Mouse (Mus musculus) embryonic facial prominence, embryonic 15.5 days (tissue): ENCODE measurements around the gene Ppp1r12a. TPM values are rescaled to one million over a fixed set of nuclear protein-coding genes. Genes with fewer than 3 reads are reported as not detected.

Source experiments
- ATAC-seq: fragments of 200-750 bp; cut with Nextera tagmentation; 2 replicates; pipeline ENCODE4 v1.8.0; 2017; ENCODE audit warnings: low read depth, moderate TSS enrichment; ENCODE audit not compliant: insufficient number of reproducible peaks, low FRiP score, low TSS enrichment
- H3K27ac ChIP-seq: fragments of 300-500 bp; sonication (generic); replicated peaks from 2 replicates; pipeline ENCODE4 v1.5.1; 2015; ENCODE audit warnings: mild to moderate bottlenecking, inconsistent platforms
- H3K27me3 ChIP-seq: fragments of 300-500 bp; sonication (generic); 2 replicates; pipeline ENCODE4 v1.6.1; 2015; ENCODE audit warnings: inconsistent platforms
- H3K36me3 ChIP-seq: fragments of 300-500 bp; sonication (generic); 2 replicates; pipeline ENCODE4 v1.6.1; 2015; ENCODE audit warnings: mild to moderate bottlenecking, inconsistent platforms
- H3K4me1 ChIP-seq: fragments of 300-500 bp; sonication (generic); 2 replicates; pipeline ENCODE4 v1.6.1; 2015; ENCODE audit warnings: inconsistent platforms
- H3K4me2 ChIP-seq: fragments of 300-500 bp; sonication (generic); replicated peaks from 2 replicates; pipeline ENCODE4 v1.6.1; 2015; ENCODE audit warnings: mild to moderate bottlenecking, inconsistent platforms
- H3K4me3 ChIP-seq: fragments of 300-500 bp; sonication (generic); replicated peaks from 2 replicates; pipeline ENCODE4 v1.5.1; 2015; ENCODE audit warnings: mild to moderate bottlenecking, inconsistent platforms
- H3K9ac ChIP-seq: fragments of 300-500 bp; sonication (generic); 2 replicates; pipeline ENCODE4 v1.6.1; 2015; ENCODE audit warnings: inconsistent platforms
- H3K9me3 ChIP-seq: fragments of 300-500 bp; sonication (generic); replicated peaks from 2 replicates; pipeline ENCODE4 v1.6.1; 2016; ENCODE audit warnings: inconsistent platforms
- WGBS: fragments of 180-500 bp; shearing (Covaris S2); methylation state at CpG from one replicate; pipeline ENCODE4 v1.1.7; 2015; 5-methylcytosine and 5-hydroxymethylcytosine counted together
- polyA plus RNA-seq: library from polyadenylated mRNA; unstranded; fragments of >200 nt; fragmentation: Nextera tagmentation; extraction: Ambion mirVana; gene quantifications from 2 replicates; pipeline ENCODE4 v1.2.1, GENCODE M21; 2015

The Ppp1r12a gene
- 81.6 and 83.9 TPM in 2 replicates for polyA plus RNA-seq

DNA sequence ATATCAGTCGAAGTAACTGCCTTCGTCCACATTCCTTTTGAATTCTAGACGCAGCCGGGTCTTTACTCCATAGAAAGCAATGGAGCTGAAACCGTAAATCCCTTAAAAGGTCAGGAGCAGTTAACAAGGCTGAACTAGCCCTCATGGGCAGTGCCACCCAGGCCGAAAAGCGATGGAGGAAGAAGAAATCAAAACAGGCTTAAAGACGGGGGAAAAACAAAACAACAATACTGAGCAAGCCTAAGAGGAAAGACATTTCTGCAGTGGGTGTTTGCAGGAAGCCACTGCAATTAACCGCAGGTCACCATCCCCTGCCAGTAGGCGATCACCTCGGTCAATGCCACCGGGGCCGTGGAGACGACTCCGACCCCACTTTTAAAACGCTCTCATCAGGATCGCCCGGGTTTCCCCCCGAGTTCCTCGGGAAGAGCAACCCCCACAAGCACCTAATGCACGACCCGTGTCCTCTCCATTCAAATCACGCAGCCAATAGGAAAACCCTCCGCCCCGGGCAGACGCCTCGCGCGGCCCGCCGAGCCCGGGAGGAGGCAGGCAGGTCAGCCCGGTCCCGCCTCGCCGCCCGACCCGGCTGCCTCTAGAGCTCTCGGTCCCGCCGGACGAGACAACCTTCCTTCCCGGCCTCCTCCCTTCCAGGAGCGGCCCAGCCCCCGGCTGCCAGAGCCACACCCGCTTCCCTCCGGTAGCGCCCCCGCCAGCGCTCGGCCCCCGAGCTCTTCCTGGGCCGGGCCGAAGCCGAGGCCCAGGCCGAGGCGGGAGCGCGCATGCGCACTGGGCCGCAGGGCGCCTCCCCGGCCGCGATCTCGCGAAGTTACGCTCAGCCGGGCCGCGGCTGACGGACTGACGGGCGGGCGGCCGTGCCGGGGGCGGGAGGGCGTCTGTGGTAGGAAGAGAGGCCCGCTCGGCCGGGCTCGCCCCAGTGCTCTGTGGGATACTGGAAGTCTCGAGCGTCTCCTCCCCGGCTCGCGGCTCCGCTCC, at the start of gene Ppp1r12a:
TSS of gene Ppp1r12a (plus strand) at position 933 of the 996 bp plus-strand sequence.
- WGBS: under 1% methylated on average over 86 of the region's 89 CpGs
- Histone ChIP-seq H3K4me1 (peaks cover 15% of the 10 kb centered on the region), H3K4me3 (peak within 1 kb of the TSS; percentile 97), H3K9me3 (no peaks in the 10 kb centered on the region), H3K36me3 (no peaks in the 10 kb centered on the region), H3K27ac (peak within 1 kb of the TSS; percentile 99), H3K27me3 (no peaks in the 10 kb centered on the region), H3K4me2 (peak within 1 kb of the TSS; percentile 61), H3K9ac (peak within 1 kb of the TSS; percentile 98)
- ATAC-seq: peak; percentile 95

- 32% methylated on average over 17 of the region's 17 CpGs for WGBS
- peak overlapping the region; percentile 50 for H3K4me2 ChIP-seq
- 0 out of 2 replicates have a peak, but pooled peaks have one; percentile 47 for ATAC-seq
- no peaks in the 10 kb centered on the region for H3K27me3 ChIP-seq
- no peaks in the 10 kb centered on the region for H3K9me3 ChIP-seq
- H3K4me1 ChIP-seq: peaks cover 6% of the 10 kb centered on the region; the same call in 1 of the 2 replicates
- H3K36me3 ChIP-seq: no peaks in the 10 kb centered on the region
- peak overlapping the region; percentile 28 for H3K4me3 ChIP-seq
- no peak overlapping the region for H3K9ac ChIP-seq
- H3K27ac ChIP-seq: no peak overlapping the region
Measured at GRCm38 (mm10) chr10:108113361-108114237, 48.4 kb upstream of the Ppp1r12a start.

GRCm38 (mm10) chr10:108118200-108119163, 43.5 kb upstream of the Ppp1r12a start:
- Histone ChIP-seq H3K36me3 (no peaks in the 10 kb centered on the region), H3K4me1 (peaks cover 2% of the 10 kb centered on the region; the same call in 1 of the 2 replicates), H3K4me3 (no peak overlapping the region), H3K27ac (no peak overlapping the region), H3K27me3 (no peaks in the 10 kb centered on the region), H3K9me3 (no peaks in the 10 kb centered on the region), H3K4me2 (no peak overlapping the region), H3K9ac (no peak overlapping the region)
- WGBS: 81% methylated on average over 13 of the region's 13 CpGs
- no peak for ATAC-seq

DNA sequence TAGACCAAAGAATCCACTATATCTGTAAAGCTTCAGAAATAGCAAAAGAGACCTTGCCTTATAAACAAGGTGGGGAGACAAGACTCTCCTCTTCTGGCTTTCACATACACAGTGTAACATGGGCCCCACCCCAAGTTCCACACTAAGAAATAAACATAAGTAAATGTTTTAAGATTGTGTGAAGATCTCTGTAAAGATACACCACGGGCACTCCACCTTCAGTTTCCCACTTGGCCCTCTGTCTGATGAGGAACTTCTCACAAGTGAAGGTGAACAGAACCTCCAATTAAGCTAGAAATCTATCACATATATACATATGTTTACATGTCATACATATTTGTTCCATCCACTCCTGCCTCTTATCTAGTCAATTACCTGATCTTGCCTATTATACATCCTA, 42.6 kb upstream of the Ppp1r12a start:
- H3K4me3 ChIP-seq: no peak overlapping the region
- WGBS: 81% methylated on average over 1 of the region's 1 CpGs
- no peaks in the 10 kb centered on the region for H3K27me3 ChIP-seq
- no peak overlapping the region for H3K4me2 ChIP-seq
- no peaks in the 10 kb centered on the region for H3K36me3 ChIP-seq
- ATAC-seq: no peak
- H3K27ac ChIP-seq: no peak overlapping the region
- no peaks in the 10 kb centered on the region for H3K4me1 ChIP-seq
- H3K9me3 ChIP-seq: no peaks in the 10 kb centered on the region
- no peak overlapping the region for H3K9ac ChIP-seq

DNA sequence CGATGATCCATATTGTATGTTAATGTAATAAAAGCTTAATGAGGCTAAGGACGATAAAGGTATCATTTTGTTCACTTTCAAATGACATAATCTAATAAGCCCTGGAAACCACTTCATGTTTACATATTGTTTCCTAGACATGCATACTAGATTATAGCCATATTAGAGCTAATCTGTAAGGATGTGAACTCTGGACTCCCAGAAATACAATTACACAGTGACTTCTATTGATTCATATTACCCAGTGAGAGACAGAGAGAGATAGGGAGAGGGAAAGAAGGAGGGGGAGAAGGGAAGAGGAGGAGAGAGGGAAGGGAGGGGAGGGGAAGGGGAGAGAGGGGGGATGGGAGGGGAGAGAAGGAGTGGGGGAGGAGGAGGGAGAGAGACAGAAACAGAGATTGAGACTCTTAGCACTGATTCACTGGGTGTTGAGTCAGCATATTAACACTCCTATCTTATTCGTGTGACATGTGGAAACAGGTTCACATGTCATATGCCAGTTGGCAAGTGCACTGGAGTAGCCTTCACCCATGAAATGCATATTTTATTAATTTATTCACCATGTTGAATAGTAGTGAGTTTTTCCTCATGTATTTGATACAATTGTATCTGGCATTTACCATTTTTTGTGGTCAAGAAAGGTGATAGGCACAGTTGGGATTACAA, 36.9 kb upstream of the Ppp1r12a start:
- 72% methylated on average over 3 of the region's 3 CpGs for WGBS
- Histone ChIP-seq H3K36me3 (no peaks in the 10 kb centered on the region), H3K4me3 (no peak overlapping the region), H3K4me2 (no peak overlapping the region), H3K9ac (no peak overlapping the region), H3K4me1 (no peaks in the 10 kb centered on the region), H3K9me3 (no peaks in the 10 kb centered on the region), H3K27me3 (no peaks in the 10 kb centered on the region), H3K27ac (no peak overlapping the region)
- no peak for ATAC-seq

- no peaks in the 10 kb centered on the region for H3K27me3 ChIP-seq
- no peaks in the 10 kb centered on the region for H3K36me3 ChIP-seq
- H3K4me3 ChIP-seq: no peak overlapping the region
- no peaks in the 10 kb centered on the region for H3K4me1 ChIP-seq
- ATAC-seq: no peak
- H3K9ac ChIP-seq: no peak overlapping the region
- no peak overlapping the region for H3K27ac ChIP-seq
- H3K9me3 ChIP-seq: no peaks in the 10 kb centered on the region
- 94% methylated on average over 3 of the region's 3 CpGs for WGBS
- no peak overlapping the region for H3K4me2 ChIP-seq
Measured at GRCm38 (mm10) chr10:108129167-108129566, 32.8 kb upstream of the Ppp1r12a start.

DNA sequence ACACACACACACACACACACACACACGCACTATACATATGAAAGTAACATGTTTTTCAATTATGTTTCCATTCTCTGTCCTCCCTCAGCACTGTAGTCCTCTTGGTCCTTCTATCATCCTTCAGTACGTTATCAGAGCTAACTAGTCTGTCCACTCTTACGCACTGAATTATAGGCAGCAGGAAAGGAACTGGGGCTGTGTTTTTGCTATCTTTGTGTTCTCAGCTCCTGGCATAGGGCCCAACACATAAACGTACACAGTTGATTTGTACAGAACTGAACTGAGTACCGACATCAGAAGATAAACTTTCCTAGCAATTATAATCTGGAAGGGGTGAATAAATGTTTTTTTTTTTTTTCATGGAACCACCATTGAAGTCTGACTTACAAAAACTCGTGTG, 30.1 kb upstream of the Ppp1r12a start:
- WGBS: 78% methylated on average over 6 of the region's 6 CpGs
- Histone ChIP-seq H3K4me2 (no peak overlapping the region), H3K36me3 (no peaks in the 10 kb centered on the region), H3K9me3 (no peaks in the 10 kb centered on the region), H3K4me3 (no peak overlapping the region), H3K4me1 (no peaks in the 10 kb centered on the region), H3K9ac (no peak overlapping the region), H3K27ac (no peak overlapping the region), H3K27me3 (no peaks in the 10 kb centered on the region)
- no peak for ATAC-seq

- Histone ChIP-seq H3K36me3 (no peaks in the 10 kb centered on the region), H3K4me2 (no peak overlapping the region), H3K9ac (no peak overlapping the region), H3K4me3 (no peak overlapping the region), H3K27me3 (no peaks in the 10 kb centered on the region), H3K27ac (no peak overlapping the region), H3K4me1 (no peaks in the 10 kb centered on the region), H3K9me3 (no peaks in the 10 kb centered on the region)
- WGBS: 72% methylated on average over 6 of the region's 6 CpGs
- ATAC-seq: no peak
Measured at GRCm38 (mm10) chr10:108133253-108133652, 28.7 kb upstream of the Ppp1r12a start.

DNA sequence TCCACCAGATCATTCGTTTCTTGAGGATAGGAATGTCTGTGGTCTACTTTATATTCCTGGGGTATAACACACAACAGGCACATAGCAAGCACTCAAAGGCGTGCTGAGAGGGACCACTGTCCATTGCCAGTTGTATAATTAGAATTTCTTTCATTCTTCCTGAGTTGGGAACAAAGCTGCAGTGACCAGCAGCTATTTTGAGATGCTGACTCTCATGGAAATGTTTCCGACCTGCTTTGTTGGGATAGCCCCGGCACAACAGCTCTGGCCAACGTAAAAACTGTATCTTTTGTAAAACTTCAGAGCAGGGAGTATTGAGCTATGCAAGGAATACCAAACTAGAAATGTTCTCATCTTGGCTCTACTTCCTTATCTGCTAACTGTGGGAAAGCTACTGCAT, 28.2 kb upstream of the Ppp1r12a start:
- no peaks in the 10 kb centered on the region for H3K36me3 ChIP-seq
- no peak overlapping the region; the same call in 1 of the 2 replicates for H3K27ac ChIP-seq
- no peaks in the 10 kb centered on the region for H3K4me1 ChIP-seq
- H3K4me3 ChIP-seq: no peak overlapping the region
- no peak for ATAC-seq
- H3K4me2 ChIP-seq: no peak overlapping the region
- no peaks in the 10 kb centered on the region for H3K9me3 ChIP-seq
- WGBS: 49% methylated on average over 5 of the region's 5 CpGs
- no peaks in the 10 kb centered on the region for H3K27me3 ChIP-seq
- no peak overlapping the region for H3K9ac ChIP-seq

DNA sequence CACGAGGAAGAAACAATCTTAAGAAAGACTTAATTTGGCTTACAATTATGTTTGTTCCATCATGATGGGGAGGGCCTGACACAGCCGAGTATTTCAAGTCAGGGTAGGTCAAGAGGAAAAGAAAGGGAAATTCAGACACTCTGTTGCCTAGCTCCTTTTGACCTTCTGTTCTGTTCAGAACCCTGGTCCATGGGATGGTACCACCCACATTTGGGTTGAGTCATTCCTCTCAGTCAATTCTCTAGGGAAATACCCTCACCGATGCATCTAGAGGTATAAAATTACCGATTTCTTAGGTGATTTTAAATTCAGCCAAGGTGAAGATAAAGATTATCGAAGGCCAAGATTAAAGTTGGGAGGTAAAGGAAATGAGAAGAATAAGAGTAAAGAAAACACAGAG, 23.6 kb upstream of the Ppp1r12a start:
- Histone ChIP-seq H3K4me2 (no peak overlapping the region), H3K36me3 (no peaks in the 10 kb centered on the region), H3K27me3 (no peaks in the 10 kb centered on the region), H3K9ac (no peak overlapping the region), H3K4me3 (no peak overlapping the region), H3K27ac (no peak overlapping the region), H3K9me3 (no peaks in the 10 kb centered on the region), H3K4me1 (no peaks in the 10 kb centered on the region)
- 77% methylated on average over 5 of the region's 5 CpGs for WGBS
- ATAC-seq: no peak
